Mouse (Mus musculus): ENCODE results near the gene Eif4g3.

DNA sequence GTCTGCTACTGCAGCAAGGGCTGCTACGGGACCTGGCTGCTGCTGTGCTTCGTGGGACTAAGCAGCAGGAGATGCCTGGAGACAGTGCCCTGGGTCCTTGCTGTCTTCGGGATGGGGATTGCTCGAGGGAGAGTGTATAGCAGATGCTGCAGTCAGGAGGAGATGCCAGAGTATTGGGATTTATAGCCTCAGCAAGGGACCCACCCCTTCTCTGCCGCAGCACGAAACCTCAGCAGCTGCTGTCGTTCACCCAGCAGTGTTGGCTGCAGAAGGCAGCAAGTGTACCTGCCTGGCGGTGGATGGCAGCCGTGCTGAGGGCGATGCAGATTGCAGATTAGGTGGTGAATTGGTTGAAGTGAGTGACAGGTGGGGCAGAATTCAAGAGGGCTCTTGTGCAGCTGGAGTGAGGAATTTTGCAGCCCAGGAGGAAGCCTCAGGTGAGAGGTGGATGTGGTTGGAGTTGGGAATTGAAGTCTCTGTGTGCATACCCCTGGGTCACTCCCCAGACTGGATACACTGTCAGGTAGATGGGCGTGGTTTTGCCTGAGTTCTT is 24.3 kb downstream of the Eif4g3 start:
- TF ChIP-seq CTCF (IDR thresholded peaks at IDR 0.05; ENCODE audit: low read depth, low read length) (no peak), TAL1 (conservative IDR thresholded peaks at IDR 0.05; ENCODE audit: low read depth, low read length) (no peak), GATA2 (IDR thresholded peaks at IDR 0.05; ENCODE audit: borderline replicate concordance, low read depth, low read length) (no peak), POLR2AphosphoS5 (IDR thresholded peaks at IDR 0.05; ENCODE audit: insufficient replicate concordance, low read depth, low read length) (no peak)
